26 mouse cellular contexts compared by ENCODE assay signal in genomic region chr6:42434446-42434845, GRCm38 (mm10). TPM values are rescaled to one million over a fixed set of nuclear protein-coding genes. Genes with fewer than 3 reads are reported as not detected.
DNase-seq lines count a peak whose midpoint lies in the region; ATAC-seq and TF ChIP-seq lines count a peak whose summit lies in the region.
"Had no signal": no experiment of that assay in that cellular context is flagged by ENCODE, and none has a peak within 500 bp of the region (broad histone marks: within the 10 kb centered on the region; RNA-seq: fewer than 3 reads in every experiment).

Tas2r126 (plus strand) TSS chr6:42434535.

- H3K4me1 ChIP-seq in heart, embryonic 11.5 days (ENCODE audit: control insufficient read depth, insufficient read depth, low read length) = no peaks in the 10 kb centered on the region
- no peaks in the 10 kb centered on the region for H3K4me1 ChIP-seq in kidney, postnatal 0 days (replicated peaks; ENCODE audit: insufficient read depth, low read length)
- no peaks in the 10 kb centered on the region for H3K4me1 ChIP-seq in hindbrain, embryonic 14.5 days (replicated peaks; ENCODE audit: control insufficient read depth, insufficient read depth, low read length)
- H3K4me1 ChIP-seq: embryonic facial prominence, embryonic 13.5 days; heart, embryonic 15.5 days; hindbrain, embryonic 13.5 days; limb, embryonic 10.5 days; midbrain, embryonic 10.5 days had no signal

- no peak for TF ChIP-seq CTCF in kidney, postnatal 0 days (IDR thresholded peaks at IDR 0.05; ENCODE audit: low read depth)

- H3K36me3 ChIP-seq in heart, embryonic 11.5 days (ENCODE audit: control insufficient read depth, insufficient read depth, low read length) = no peaks in the 10 kb centered on the region
- no peaks in the 10 kb centered on the region for H3K36me3 ChIP-seq in kidney, postnatal 0 days (ENCODE audit: insufficient read depth, low read length)
- no peaks in the 10 kb centered on the region for H3K36me3 ChIP-seq in hindbrain, embryonic 14.5 days (replicated peaks; ENCODE audit: control insufficient read depth, insufficient read depth)
- H3K36me3 ChIP-seq: embryonic facial prominence, embryonic 13.5 days; heart, embryonic 15.5 days; hindbrain, embryonic 13.5 days; limb, embryonic 10.5 days; midbrain, embryonic 10.5 days had no signal

- H3K27ac ChIP-seq in heart, embryonic 11.5 days (ENCODE audit: low read depth, low read length) = no peak within 1 kb of the TSS
- H3K27ac ChIP-seq in kidney, postnatal 0 days = no peak within 1 kb of the TSS
- H3K27ac ChIP-seq in hindbrain, embryonic 14.5 days = no peak within 1 kb of the TSS
- H3K27ac ChIP-seq: embryonic facial prominence, embryonic 13.5 days; heart, embryonic 15.5 days; hindbrain, embryonic 13.5 days; layer of hippocampus, adult 2 months; left cerebral cortex, adult 2 months; limb, embryonic 10.5 days; midbrain, embryonic 10.5 days had no signal

- DNase-seq in heart, adult 18-20 months = peak; percentile 20 to 47
- DNase-seq in NIH3T3 (ENCODE audit: low read depth) = peak; percentile 35
- DNase-seq in heart, postnatal 10 days = peak; percentile 9 to 12
- peak; percentile 18 for DNase-seq in kidney, postnatal 0 days (ENCODE audit: low spot score)
- DNase-seq in hindbrain, embryonic 14.5 days (ENCODE audit: low spot score) = no peak
- no peak for DNase-seq in left cerebral cortex, adult 11 months (ENCODE audit: low spot score)
- DNase-seq in layer of hippocampus, postnatal 14 days (ENCODE audit: low spot score in 2 of 2) = no peak
- DNase-seq: cerebellum, adult 9-11 months; gastrocnemius, postnatal 36 days; liver, postnatal 0 days; lung, postnatal 14 days; thymus, postnatal 25 days had no signal

- H3K27me3 ChIP-seq in heart, embryonic 11.5 days (ENCODE audit: control insufficient read depth, insufficient read depth, low read length) = no peaks in the 10 kb centered on the region
- no peaks in the 10 kb centered on the region for H3K27me3 ChIP-seq in kidney, postnatal 0 days (ENCODE audit: insufficient read depth, low read length)
- H3K27me3 ChIP-seq in hindbrain, embryonic 14.5 days (ENCODE audit: control insufficient read depth, insufficient read depth, low read length) = no peaks in the 10 kb centered on the region
- H3K27me3 ChIP-seq: CH12.LX; embryonic facial prominence, embryonic 13.5 days; heart, embryonic 15.5 days; hindbrain, embryonic 13.5 days had no signal

- H3K9ac ChIP-seq in heart, embryonic 11.5 days (ENCODE audit: low read depth, low read length) = no peak within 1 kb of the TSS
- H3K9ac ChIP-seq in kidney, postnatal 0 days (ENCODE audit: low read depth, low read length) = no peak within 1 kb of the TSS
- no peak within 1 kb of the TSS for H3K9ac ChIP-seq in hindbrain, embryonic 14.5 days
- H3K9ac ChIP-seq: embryonic facial prominence, embryonic 13.5 days; heart, embryonic 15.5 days; hindbrain, embryonic 13.5 days; liver, postnatal 0 days had no signal

- 53% methylated on average over 6 of the region's 6 CpGs for WGBS in heart, embryonic 11.5 days (ENCODE audit: insufficient replicate concordance)
- WGBS in kidney, postnatal 0 days = 48% methylated on average over 6 of the region's 6 CpGs
- 92% methylated on average over 6 of the region's 6 CpGs for WGBS in hindbrain, embryonic 14.5 days

- intact Hi-C loops in heart, postnatal 10 days (cut with DNase I) = no loop called here

- H3K4me2 ChIP-seq in heart, embryonic 11.5 days = no peak within 1 kb of the TSS
- H3K4me2 ChIP-seq in kidney, postnatal 0 days (ENCODE audit: low read length) = no peak within 1 kb of the TSS
- no peak within 1 kb of the TSS for H3K4me2 ChIP-seq in hindbrain, embryonic 14.5 days (replicated peaks)
- H3K4me2 ChIP-seq: embryonic facial prominence, embryonic 13.5 days; heart, embryonic 15.5 days; hindbrain, embryonic 13.5 days had no signal

- H3K9me3 ChIP-seq in heart, embryonic 11.5 days (replicated peaks; ENCODE audit: control insufficient read depth, low read length) = no peaks in the 10 kb centered on the region
- H3K9me3 ChIP-seq in kidney, postnatal 0 days (replicated peaks; ENCODE audit: low read length) = no peaks in the 10 kb centered on the region
- H3K9me3 ChIP-seq in hindbrain, embryonic 14.5 days (ENCODE audit: control insufficient read depth, low read length) = no peaks in the 10 kb centered on the region
- H3K9me3 ChIP-seq: embryonic facial prominence, embryonic 13.5 days; heart, embryonic 15.5 days; hindbrain, embryonic 13.5 days; limb, embryonic 10.5 days; midbrain, embryonic 10.5 days had no signal

- ATAC-seq in heart, embryonic 11.5 days (replicated peaks; ENCODE audit: insufficient number of reproducible peaks, low FRiP score, low TSS enrichment) = no peak
- no peak for ATAC-seq in kidney, postnatal 0 days (replicated peaks; ENCODE audit: low FRiP score, low read depth)
- ATAC-seq in hindbrain, embryonic 14.5 days (ENCODE audit: low FRiP score) = no peak
- ATAC-seq: forebrain, embryonic 16.5 days; intestine, embryonic 16.5 days; liver, postnatal 0 days had no signal

- no peak within 1 kb of the TSS for H3K4me3 ChIP-seq in heart, embryonic 11.5 days (ENCODE audit: low read depth, low read length)
- no peak within 1 kb of the TSS for H3K4me3 ChIP-seq in kidney, postnatal 0 days (replicated peaks; ENCODE audit: low read depth, low read length)
- no peak within 1 kb of the TSS for H3K4me3 ChIP-seq in hindbrain, embryonic 14.5 days (replicated peaks; ENCODE audit: low read length)
- H3K4me3 ChIP-seq: embryonic facial prominence, embryonic 13.5 days; heart, embryonic 15.5 days; hindbrain, embryonic 13.5 days; layer of hippocampus, adult 2 months; left cerebral cortex, adult 2 months; limb, embryonic 10.5 days; midbrain, embryonic 10.5 days had no signal

RNA-seq across cellular contexts. Expression of gene Tas2r126, which starts in this region (rescaled TPM):
- not detected for total RNA-seq in heart, adult 18-20 months (2021)
- not detected in 2 replicates for polyA plus RNA-seq in heart, embryonic 11.5 days (2014; fragmentation: Nextera tagmentation; extraction: Ambion mirVana)
- not detected for total RNA-seq in heart, postnatal 10 days (2021)
- not detected in 2 replicates for polyA plus RNA-seq in kidney, postnatal 0 days (2015; fragmentation: Nextera tagmentation; extraction: Ambion mirVana)
- polyA plus RNA-seq in hindbrain, embryonic 14.5 days (2014; fragmentation: Nextera tagmentation; extraction: Ambion mirVana) = not detected in 2 replicates
- total RNA-seq in layer of hippocampus, postnatal 14 days (2021) = not detected
- total RNA-seq: CH12.LX; gastrocnemius, postnatal 36 days; layer of hippocampus, adult 2 months; left cerebral cortex, adult 2 months; MEL; midbrain, postnatal 0 days had no signal
- polyA plus RNA-seq: embryonic facial prominence, embryonic 13.5 days; forebrain, embryonic 16.5 days; heart, embryonic 15.5 days; hindbrain, embryonic 13.5 days; intestine, embryonic 16.5 days; limb, embryonic 10.5 days; liver, adult 2 months; liver, postnatal 0 days; midbrain, embryonic 10.5 days; midbrain, postnatal 0 days had no signal

Comparison
In these comparisons a context has a peak if more than half of its experiments do, and no peak if none do; other contexts are left out.
1. Peak in DNase-seq in heart, adult 18-20 months; RNA of the gene not detected or under 1 TPM.
2. Peak in DNase-seq in heart, postnatal 10 days; RNA of the gene not detected or under 1 TPM.
3. Peak in DNase-seq in kidney, postnatal 0 days; RNA of the gene not detected or under 1 TPM.